Mouse (Mus musculus): ENCODE data around the gene Nmb. TPM values are rescaled to one million over a fixed set of nuclear protein-coding genes. Genes with fewer than 3 reads are reported as not detected.
"Not testable (repeated sequence)": the region's sequence is repeated elsewhere in the genome, so short reads cannot be mapped to it uniquely, and the experiment has no call there.

Nmb gene
- 2.0 and 2.1 TPM in 2 replicates for polyA plus RNA-seq (2012; rRNA removed)

DNA sequence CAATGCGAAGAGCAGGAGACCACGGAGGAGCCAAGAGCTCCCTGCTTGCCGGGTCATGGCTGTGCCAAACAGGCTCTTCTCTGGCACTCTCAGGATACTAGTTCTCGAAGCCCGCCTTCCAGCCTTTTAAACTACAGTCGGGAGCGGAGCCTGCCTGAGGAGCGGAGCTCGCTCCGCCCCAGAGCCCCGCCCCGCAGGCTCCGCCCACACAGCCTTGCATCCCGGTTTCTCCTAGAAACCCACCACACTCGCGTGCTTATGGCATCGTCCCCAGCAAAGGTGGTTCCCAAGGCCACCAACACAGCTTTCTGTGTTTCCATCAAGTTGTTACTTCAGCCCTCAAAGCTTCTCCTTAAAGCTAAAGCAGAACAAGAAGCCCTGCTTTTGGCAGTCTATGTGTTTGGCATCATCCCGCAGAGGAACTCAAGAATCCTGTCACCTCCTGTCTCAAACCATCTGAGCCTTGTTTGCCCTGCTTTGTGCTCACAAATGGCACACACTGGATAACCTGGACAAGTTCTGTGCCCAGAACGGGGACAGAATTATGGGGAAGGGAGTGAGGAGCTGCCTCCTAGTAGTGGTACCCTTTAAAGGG is at the start of gene Nmb:
Nmb (minus strand) TSS at position 156 of the 595 bp plus-strand sequence.
- whole genome bisulfite sequencing = 5% methylated on average over 17 of the region's 19 CpGs
- no peak for DNase-seq (ENCODE audit: low read depth, low spot score)

- DNase-seq (ENCODE audit: low read depth, low spot score) = no peak
- WGBS = 82% methylated on average over 2 of the region's 2 CpGs
Observed at GRCm38 (mm10) chr7:80954251-80954650, 49.4 kb upstream of the Nmb start.

DNA sequence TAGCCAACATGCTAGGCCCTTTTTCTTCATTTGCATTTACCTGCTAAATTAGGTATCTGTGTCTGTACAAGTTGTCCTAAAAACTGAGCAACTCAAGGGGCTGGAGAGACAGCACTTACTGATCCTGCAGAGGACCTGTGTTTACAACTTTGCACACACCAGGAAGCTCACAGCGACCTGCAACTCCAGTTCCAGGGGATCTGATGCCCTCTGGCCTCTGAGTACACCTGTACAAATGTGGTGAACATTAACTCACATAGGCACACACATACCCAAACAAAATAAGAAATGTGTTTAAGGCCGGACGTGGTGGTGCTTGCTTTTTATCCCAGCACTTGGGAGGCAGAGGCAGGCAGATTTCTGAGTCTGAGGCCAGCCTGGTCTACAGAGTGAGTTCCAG is 47.3 kb upstream of the Nmb start:
- DNase-seq (ENCODE audit: low read depth, low spot score) = no peak
- WGBS = 20% methylated on average over 3 of the region's 3 CpGs

- peak; percentile 46 for DNase-seq (ENCODE audit: low read depth, low spot score)
- WGBS = 38% methylated on average over 4 of the region's 4 CpGs
Observed at GRCm38 (mm10) chr7:80951461-80951860, 46.6 kb upstream of the Nmb start.

GRCm38 (mm10) chr7:80947445-80948350 is 42.8 kb upstream of the Nmb start, which contains the start of gene Sec11a:
TSS of gene Sec11a (minus strand) at chr7:80947780.
- WGBS = 1% methylated on average over 44 of the region's 44 CpGs
- peak; percentile 68 for DNase-seq (ENCODE audit: low read depth, low spot score)

GRCm38 (mm10) chr7:80939808-80940207 is 34.9 kb upstream of the Nmb start:
- 85% methylated on average over 4 of the region's 4 CpGs for WGBS
- no peak for DNase-seq (ENCODE audit: low read depth, low spot score)

DNA sequence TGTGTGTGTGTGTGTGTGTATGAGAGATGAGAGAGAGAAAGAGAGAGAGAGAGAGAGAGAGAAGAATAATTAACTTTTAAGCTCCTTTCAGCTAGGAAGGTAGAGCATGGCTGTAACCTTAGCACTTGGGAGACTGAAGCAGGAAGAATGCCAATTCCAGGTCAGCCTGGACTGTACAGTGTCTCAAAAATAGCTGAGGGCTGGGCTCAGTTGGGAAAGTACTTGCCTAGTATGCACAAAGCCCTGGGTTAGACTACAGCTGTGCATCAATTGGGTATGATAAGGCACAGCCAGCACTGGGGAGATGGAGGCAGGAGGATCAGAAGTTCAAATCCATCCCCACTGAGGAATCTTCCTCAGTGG is 32.4 kb upstream of the Nmb start:
- DNase-seq (ENCODE audit: low read depth, low spot score) = not testable (repeated sequence)

DNA sequence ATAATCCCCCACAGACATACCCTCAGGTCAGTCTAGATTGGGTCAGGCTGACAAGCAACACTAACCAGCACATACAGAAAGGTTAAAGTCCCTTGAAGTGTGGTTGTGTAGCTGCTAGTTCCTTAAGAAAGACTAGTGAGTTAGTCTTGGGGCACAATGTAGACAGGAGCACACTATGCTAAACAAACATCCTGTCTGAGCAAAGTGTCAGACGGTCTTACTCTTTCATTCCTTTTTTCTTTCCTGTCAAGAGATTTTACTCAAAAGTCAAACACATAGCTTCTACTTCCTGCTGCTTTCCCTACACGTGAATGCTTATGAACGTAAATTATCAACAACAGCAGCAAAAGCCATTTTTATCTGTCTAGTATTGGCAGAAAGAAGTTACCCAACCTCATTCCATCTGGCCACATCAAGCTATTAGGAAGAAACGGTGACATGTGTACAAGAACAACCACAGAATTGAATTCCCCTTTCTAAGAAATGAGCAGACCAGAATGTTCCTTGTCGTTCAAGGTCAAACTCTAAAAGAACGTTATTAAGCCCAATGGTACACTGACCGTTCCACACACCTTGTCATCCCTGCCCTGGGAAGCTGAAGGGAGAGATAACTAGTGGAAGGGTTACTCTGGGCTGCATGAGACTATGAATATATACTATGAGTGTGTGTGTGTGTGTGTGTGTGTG is 31.9 kb upstream of the Nmb start:
- 31% methylated on average over 7 of the region's 7 CpGs for WGBS
- not testable (repeated sequence) for DNase-seq (ENCODE audit: low read depth, low spot score)

GRCm38 (mm10) chr7:80935834-80936233 is 31.0 kb upstream of the Nmb start:
- DNase-seq (ENCODE audit: low read depth, low spot score) = no peak
- WGBS = 93% methylated on average over 1 of the region's 1 CpGs

GRCm38 (mm10) chr7:80932777-80933176 is 27.9 kb upstream of the Nmb start:
- WGBS = 69% methylated on average over 1 of the region's 1 CpGs
- DNase-seq (ENCODE audit: low read depth, low spot score) = no peak

DNA sequence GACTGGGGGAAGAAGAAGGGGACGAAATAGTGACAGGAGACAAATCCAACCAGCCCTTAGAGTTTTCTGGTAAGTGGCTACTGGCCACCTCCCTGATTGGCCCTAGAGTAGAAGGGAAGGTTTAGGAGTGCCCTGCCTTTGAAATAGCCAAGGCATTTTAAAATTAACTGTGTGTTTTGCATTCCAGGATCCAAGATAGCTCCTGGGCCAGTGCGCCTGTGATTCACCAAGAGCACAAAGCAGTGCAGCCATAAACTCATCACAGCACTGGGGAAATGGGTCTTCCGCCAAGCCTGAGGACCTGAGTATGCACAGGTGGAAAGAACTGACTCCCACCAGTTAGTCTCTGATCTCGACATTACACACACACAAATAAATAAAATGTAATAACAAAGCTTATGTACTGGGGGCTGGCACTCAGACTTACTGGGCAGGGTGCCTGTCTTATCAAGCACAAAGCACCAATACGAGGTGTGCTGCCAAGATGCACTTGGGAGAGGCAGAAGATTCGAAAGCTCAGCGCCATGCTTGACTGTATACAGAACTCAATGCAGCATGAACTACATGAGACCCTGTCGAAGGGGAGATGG is 26.8 kb upstream of the Nmb start:
- 71% methylated on average over 8 of the region's 8 CpGs for WGBS
- no peak for DNase-seq (ENCODE audit: low read depth, low spot score)

GRCm38 (mm10) chr7:80923165-80923564 is 18.3 kb upstream of the Nmb start:
- no peak for DNase-seq (ENCODE audit: low read depth, low spot score)
- WGBS = 82% methylated on average over 2 of the region's 2 CpGs

- 52% methylated on average over 5 of the region's 5 CpGs for WGBS
- DNase-seq (ENCODE audit: low read depth, low spot score) = no peak
Observed at GRCm38 (mm10) chr7:80919647-80920008, 14.8 kb upstream of the Nmb start.

GRCm38 (mm10) chr7:80918982-80919646 is 14.2 kb upstream of the Nmb start:
- 34% methylated on average over 8 of the region's 8 CpGs for WGBS
- DNase-seq (ENCODE audit: low read depth, low spot score) = no peak

DNA sequence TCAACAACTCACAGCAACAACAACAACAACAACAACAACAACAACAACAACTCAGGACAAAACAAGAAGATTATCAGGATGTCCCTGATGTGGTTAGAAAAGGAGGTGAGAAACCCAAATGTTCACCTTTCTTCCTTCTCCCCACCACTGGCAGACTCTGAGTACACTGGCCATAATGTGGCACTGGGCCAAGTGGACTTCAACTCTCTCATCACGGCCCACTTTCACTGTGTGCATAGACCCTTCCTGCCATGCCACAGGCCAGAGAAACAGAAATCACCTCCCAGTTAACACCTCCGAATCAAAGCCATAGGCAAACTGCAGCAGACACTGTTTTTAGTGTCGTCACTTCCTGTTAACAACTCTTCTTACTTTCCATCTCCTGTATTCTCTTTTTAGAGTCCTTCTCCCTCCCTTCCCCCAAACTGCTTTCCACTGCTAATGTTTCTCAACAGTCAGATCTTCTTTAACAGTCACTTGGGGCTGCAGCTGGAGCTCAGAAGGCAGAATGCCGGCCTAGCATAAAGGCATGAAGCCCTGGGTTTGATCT is 13.1 kb upstream of the Nmb start:
- 64% methylated on average over 4 of the region's 4 CpGs for WGBS
- no peak for DNase-seq (ENCODE audit: low read depth, low spot score)

GRCm38 (mm10) chr7:80912496-80912895 is 7.6 kb upstream of the Nmb start:
- 83% methylated on average over 8 of the region's 8 CpGs for WGBS
- no peak for DNase-seq (ENCODE audit: low read depth, low spot score)

GRCm38 (mm10) chr7:80911053-80911452 is 6.2 kb upstream of the Nmb start:
- WGBS = 60% methylated on average over 7 of the region's 7 CpGs
- no peak for DNase-seq (ENCODE audit: low read depth, low spot score)

DNA sequence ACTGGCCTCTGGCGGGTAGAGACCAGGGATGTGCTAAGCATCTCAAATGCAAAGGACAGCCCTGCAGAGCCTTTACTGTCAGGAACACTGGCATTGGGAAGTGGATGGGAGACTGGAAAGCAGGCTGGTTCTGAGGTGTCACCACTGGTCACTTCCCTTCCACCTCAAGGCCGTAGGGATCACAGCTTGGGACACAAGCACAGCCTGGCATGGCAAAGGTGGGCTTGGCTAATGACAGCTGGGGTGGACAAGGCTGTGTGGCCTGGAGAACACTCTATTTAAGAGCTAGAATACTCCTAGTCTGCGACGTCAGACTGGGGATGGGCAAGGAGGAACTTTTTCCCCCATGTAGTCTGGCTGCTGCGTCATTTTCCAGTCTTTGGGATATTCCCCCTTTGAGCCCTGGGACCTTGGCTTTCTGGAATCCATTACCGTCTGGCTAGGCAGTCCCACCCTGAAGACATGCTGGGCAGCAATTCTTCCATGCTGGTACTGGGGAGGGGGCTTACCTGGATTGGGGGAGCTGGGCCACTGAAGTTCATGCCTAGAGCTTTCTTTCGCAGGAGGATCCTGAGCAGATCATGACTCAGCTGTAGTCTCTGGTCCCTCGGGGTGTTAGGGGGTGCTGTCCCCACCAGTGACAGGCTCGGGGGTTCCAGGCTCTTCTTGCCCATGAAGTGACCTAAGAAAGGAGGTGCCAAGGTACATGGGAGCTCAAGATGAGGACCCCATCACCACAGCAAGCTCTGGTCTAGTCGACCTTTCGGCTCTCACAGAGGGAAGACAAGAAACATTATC is 1.1 kb downstream of the Nmb start:
- no peak for DNase-seq (ENCODE audit: low read depth, low spot score)
- 91% methylated on average over 11 of the region's 11 CpGs for whole genome bisulfite sequencing
